Mouse (Mus musculus) kidney, embryonic 16.5 days (tissue): ENCODE results near the gene Frmd4b. TPM values are rescaled to one million over a fixed set of nuclear protein-coding genes. Genes with fewer than 3 reads are reported as not detected.

Experiments used
- ATAC-seq: fragments of 200-750 bp; cut with Nextera tagmentation; 2 replicates; pipeline ENCODE4 v1.8.0; 2017; ENCODE audit warnings: moderate TSS enrichment; ENCODE audit not compliant: low FRiP score, low TSS enrichment
- H3K27ac ChIP-seq: fragments of 300-500 bp; sonication (generic); 2 replicates; pipeline ENCODE4 v1.5.1; 2014; ENCODE audit warnings: low read length
- H3K27me3 ChIP-seq: fragments of 300-500 bp; sonication (generic); 2 replicates; pipeline ENCODE4 v1.6.1; 2014; ENCODE audit warnings: low read length, control low read depth, mixed read lengths; ENCODE audit not compliant: insufficient read depth
- H3K36me3 ChIP-seq: fragments of 300-500 bp; sonication (generic); 2 replicates; pipeline ENCODE4 v1.6.1; 2014; ENCODE audit warnings: low read length, control low read depth, mixed read lengths; ENCODE audit not compliant: insufficient read depth
- H3K4me1 ChIP-seq: fragments of 300-500 bp; sonication (generic); 2 replicates; pipeline ENCODE4 v1.6.1; 2014; ENCODE audit warnings: low read length, control low read depth, mixed read lengths; ENCODE audit not compliant: insufficient read depth
- H3K4me2 ChIP-seq: fragments of 300-500 bp; sonication (generic); replicated peaks from 2 replicates; pipeline ENCODE4 v1.6.1; 2014; ENCODE audit warnings: low read depth, low read length
- H3K4me3 ChIP-seq: fragments of 300-500 bp; sonication (generic); 2 replicates; pipeline ENCODE4 v1.5.1; 2014; ENCODE audit warnings: mild to moderate bottlenecking, low read length
- H3K9ac ChIP-seq: fragments of 300-500 bp; sonication (generic); replicated peaks from 2 replicates; pipeline ENCODE4 v1.6.1; 2014; ENCODE audit warnings: low read length
- H3K9me3 ChIP-seq: fragments of 300-500 bp; sonication (generic); 2 replicates; pipeline ENCODE4 v1.6.1; 2016; ENCODE audit warnings: low read length, control low read depth
- WGBS: fragments of 180-500 bp; shearing (Covaris S2); extraction: QIAGEN DNeasy Blood & Tissue Kit; methylation state at CpG from one replicate; pipeline ENCODE4 v1.1.7; 2014; 5-methylcytosine and 5-hydroxymethylcytosine counted together
- polyA plus RNA-seq: library from polyadenylated mRNA; unstranded; fragments of >200 nt; fragmentation: Nextera tagmentation; extraction: Ambion mirVana; gene quantifications from 2 replicates; pipeline ENCODE4 v1.2.1, GENCODE M21; 2015

The Frmd4b gene
- polyA plus RNA-seq, 1 experiment from 2014 or later = 18.1 TPM

DNA sequence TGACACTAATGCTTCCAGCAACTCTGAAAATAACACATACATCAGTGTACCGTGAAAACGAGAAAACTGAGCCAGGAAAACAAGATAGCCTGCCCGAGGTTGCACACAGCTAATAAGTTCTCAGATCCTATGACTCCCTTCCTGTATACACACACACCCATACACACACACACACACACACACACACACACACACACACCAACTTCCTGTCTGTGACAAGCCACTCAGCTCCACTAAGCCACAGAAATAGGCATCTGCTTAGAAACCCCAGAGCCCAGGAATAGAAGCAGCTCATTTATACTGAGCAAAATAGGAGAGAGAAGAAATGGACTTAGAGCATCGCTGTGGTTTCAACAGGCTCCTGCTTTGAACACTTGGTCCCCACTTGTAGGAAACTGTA is 86.3 kb downstream of the Frmd4b start:
- 58% methylated on average over 4 of the region's 4 CpGs for WGBS
- Histone ChIP-seq H3K9me3 (no peaks in the 10 kb centered on the region), H3K9ac (no peak overlapping the region), H3K4me1 (no peaks in the 10 kb centered on the region), H3K4me3 (no peak overlapping the region), H3K36me3 (no peaks in the 10 kb centered on the region), H3K27me3 (no peaks in the 10 kb centered on the region), H3K4me2 (no peak overlapping the region), H3K27ac (no peak overlapping the region)
- no peak for ATAC-seq

DNA sequence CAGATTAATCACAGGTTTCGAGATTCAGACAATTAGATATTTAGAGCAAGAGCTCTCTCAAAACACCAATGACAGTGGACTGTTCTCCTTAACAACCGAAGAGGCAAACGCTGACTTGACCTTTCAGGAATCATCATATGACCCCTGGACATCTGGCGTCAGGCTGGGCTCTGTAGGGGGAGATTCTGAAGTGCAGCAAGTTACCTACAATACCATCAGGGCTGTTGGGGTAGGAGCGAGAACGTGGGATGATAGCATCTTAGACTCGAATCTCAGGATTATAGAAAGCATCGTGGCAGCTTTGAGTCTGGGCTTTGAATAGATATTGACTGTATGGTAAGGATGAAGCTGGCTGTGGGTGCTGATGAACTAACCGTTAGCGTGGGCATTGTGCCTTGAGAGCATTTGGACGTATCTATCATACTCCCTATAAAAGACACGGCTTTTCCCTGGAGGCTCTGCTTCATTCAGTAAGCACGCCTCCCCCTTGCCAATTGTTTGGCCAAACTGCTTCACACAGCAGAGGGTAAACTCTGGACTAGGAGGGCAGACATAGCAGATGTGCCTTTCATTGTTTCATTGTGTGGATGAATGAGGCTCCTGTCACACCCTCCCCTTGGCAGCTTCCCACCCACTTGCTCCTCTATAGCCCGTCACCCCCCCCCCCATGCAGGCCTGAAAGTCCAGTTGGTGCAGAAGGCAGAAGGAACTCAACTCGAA is 88.2 kb downstream of the Frmd4b start:
- no peak for ATAC-seq
- Histone ChIP-seq H3K27me3 (no peaks in the 10 kb centered on the region), H3K4me2 (no peak overlapping the region), H3K9ac (no peak overlapping the region), H3K27ac (no peak overlapping the region), H3K4me1 (no peaks in the 10 kb centered on the region), H3K9me3 (no peaks in the 10 kb centered on the region), H3K36me3 (no peaks in the 10 kb centered on the region), H3K4me3 (no peak overlapping the region)
- WGBS = 58% methylated on average over 15 of the region's 15 CpGs

DNA sequence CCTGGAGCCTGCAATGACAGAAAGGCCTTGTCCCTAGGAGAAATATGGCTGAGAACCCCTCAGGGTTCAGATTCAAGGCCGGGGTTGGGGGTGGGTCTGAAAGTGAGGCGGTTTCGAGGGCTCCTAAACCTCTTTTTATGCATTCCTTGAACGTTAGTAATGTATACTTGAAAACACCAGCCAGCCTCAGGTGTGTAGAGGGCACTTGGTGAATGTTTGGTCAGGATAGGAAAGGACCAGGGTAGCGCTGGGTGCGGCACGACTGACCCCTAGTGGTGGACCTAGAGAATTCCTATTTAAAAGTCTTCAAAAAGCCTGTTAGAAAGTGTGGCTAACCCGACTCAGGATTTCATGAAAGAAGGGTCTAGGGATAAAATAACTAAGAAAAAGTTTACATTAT is 91.2 kb downstream of the Frmd4b start:
- Histone ChIP-seq H3K9me3 (no peaks in the 10 kb centered on the region), H3K4me2 (no peak overlapping the region), H3K36me3 (no peaks in the 10 kb centered on the region), H3K4me1 (peaks cover 2% of the 10 kb centered on the region; the same call in 1 of the 2 replicates), H3K27me3 (no peaks in the 10 kb centered on the region), H3K4me3 (no peak overlapping the region), H3K9ac (no peak overlapping the region), H3K27ac (no peak overlapping the region)
- ATAC-seq = peak; percentile 72; the same call in 1 of the 2 replicates
- WGBS = 15% methylated on average over 8 of the region's 8 CpGs

DNA sequence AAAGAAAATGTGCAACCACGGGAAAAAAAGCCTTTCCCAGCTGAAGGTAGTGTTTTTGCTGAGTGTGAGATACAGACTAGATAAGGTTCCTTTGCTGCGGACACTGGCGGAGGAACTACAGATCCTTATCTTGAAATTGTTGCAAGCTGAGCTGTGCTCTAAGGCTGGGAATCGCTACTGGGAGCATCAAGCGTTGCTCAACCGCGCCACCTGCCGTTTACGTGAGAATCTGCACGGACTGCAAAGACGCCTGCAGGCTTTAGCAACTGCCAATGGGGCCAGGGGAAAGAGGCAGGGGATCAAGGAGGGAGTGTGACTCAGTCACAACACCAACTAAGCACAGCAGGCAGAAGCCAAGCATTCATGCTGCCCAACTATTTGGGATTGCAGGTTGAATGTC is 94.2 kb downstream of the Frmd4b start:
- no peak overlapping the region for H3K27ac ChIP-seq
- H3K36me3 ChIP-seq = no peaks in the 10 kb centered on the region
- no peak overlapping the region for H3K9ac ChIP-seq
- no peak overlapping the region; the same call in 1 of the 2 replicates for H3K4me3 ChIP-seq
- peaks cover 10% of the 10 kb centered on the region; the same call in 1 of the 2 replicates for H3K4me1 ChIP-seq
- H3K9me3 ChIP-seq = no peaks in the 10 kb centered on the region
- peak overlapping the region; percentile 48 for H3K4me2 ChIP-seq
- WGBS = 0% methylated on average over 11 of the region's 11 CpGs
- no peaks in the 10 kb centered on the region for H3K27me3 ChIP-seq
- peak; percentile 50 for ATAC-seq

DNA sequence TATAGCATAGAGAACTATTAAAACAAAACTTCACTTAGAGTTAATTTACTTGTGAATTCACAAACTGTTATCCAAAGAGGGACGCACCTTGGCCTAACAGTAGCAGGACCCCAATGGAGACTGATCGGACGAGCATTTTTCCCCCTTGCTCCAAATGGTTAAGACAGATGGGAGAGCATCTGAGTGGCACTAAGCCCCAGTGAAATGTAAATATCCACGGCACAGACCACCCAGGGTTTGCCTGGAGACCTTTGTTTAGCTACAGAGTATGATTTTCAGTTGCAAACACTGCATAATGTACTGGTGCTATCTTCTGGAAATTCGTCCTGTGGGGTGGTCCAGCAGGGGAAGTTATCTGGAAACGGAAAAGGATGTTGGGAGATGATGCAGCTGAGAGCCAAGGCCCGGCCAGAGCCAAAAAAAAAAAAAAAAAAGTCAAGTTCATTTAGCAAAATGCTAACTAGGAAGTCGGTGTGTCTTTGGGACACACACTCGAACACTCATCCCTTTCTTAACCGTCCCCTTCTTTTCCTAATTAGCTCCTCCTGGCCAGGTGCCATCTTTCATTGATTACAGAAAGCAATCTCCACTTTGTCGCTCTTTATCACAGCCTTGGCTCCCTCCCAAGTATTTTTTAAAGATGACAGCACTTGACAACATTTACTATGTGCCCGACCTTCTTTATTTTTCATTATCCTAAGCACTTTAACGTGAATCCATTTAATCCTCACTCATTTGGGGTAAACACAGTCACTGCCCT is 95.9 kb downstream of the Frmd4b start:
- Histone ChIP-seq H3K9ac (no peak overlapping the region), H3K4me1 (peaks cover 19% of the 10 kb centered on the region), H3K9me3 (no peaks in the 10 kb centered on the region), H3K27me3 (no peaks in the 10 kb centered on the region), H3K4me3 (no peak overlapping the region), H3K36me3 (no peaks in the 10 kb centered on the region), H3K4me2 (no peak overlapping the region), H3K27ac (no peak overlapping the region)
- ATAC-seq = no peak
- 72% methylated on average over 13 of the region's 13 CpGs for WGBS

- Histone ChIP-seq H3K4me3 (no peak overlapping the region), H3K9ac (no peak overlapping the region), H3K27me3 (no peaks in the 10 kb centered on the region), H3K27ac (no peak overlapping the region), H3K36me3 (no peaks in the 10 kb centered on the region), H3K4me1 (peaks cover 19% of the 10 kb centered on the region), H3K9me3 (no peaks in the 10 kb centered on the region), H3K4me2 (no peak overlapping the region)
- 42% methylated on average over 2 of the region's 2 CpGs for WGBS
- ATAC-seq = no peak
Observed at GRCm38 (mm10) chr6:97520566-97520965, 96.8 kb downstream of the Frmd4b start.

- no peak for ATAC-seq
- WGBS = 74% methylated on average over 10 of the region's 10 CpGs
Observed at GRCm38 (mm10) chr6:97519553-97519952, 97.8 kb downstream of the Frmd4b start.

DNA sequence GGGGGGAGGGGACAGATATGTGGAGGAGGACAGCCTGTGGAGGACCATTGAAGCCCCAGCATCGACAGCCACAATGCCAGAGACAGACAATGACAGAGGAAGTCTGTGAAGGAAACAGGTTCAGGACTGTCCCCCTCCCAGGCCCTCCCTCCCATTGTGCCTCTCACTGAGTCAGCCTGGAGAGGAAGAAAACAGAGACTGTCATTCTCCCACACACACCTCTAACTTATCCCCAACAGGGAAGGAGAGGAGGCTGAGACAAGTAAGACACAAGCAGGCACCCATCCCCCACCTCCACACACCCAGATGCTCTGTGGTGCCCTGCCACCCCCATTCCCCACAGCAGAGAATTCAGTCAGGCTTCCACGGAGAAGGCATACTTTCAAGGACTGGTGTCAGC is 98.9 kb downstream of the Frmd4b start:
- no peak overlapping the region for H3K9ac ChIP-seq
- no peaks in the 10 kb centered on the region for H3K36me3 ChIP-seq
- peak; percentile 20; the same call in 1 of the 2 replicates for ATAC-seq
- peak overlapping the region; percentile 44; the same call in 1 of the 2 replicates for H3K27ac ChIP-seq
- H3K9me3 ChIP-seq = no peaks in the 10 kb centered on the region
- no peaks in the 10 kb centered on the region for H3K27me3 ChIP-seq
- H3K4me3 ChIP-seq = no peak overlapping the region
- WGBS = 19% methylated on average over 2 of the region's 2 CpGs
- no peak overlapping the region for H3K4me2 ChIP-seq
- H3K4me1 ChIP-seq = peaks cover 19% of the 10 kb centered on the region

More at GRCm38 (mm10) chr6:97519553-97519952, 97.8 kb downstream of the Frmd4b start:
- H3K4me3 ChIP-seq = no peak overlapping the region
- H3K4me1 ChIP-seq = peaks cover 19% of the 10 kb centered on the region
- no peaks in the 10 kb centered on the region for H3K36me3 ChIP-seq
- H3K4me2 ChIP-seq = no peak overlapping the region
- no peak overlapping the region for H3K9ac ChIP-seq
- H3K27ac ChIP-seq = peak overlapping the region; percentile 54; the same call in 1 of the 2 replicates
- H3K9me3 ChIP-seq = no peaks in the 10 kb centered on the region
- no peaks in the 10 kb centered on the region for H3K27me3 ChIP-seq

GRCm38 (mm10) chr6:97517616-97518235 is 99.6 kb downstream of the Frmd4b start:
- H3K4me3 ChIP-seq = no peak overlapping the region
- H3K4me2 ChIP-seq = no peak overlapping the region
- no peak for ATAC-seq
- no peaks in the 10 kb centered on the region for H3K9me3 ChIP-seq
- peaks cover 17% of the 10 kb centered on the region for H3K4me1 ChIP-seq
- H3K9ac ChIP-seq = no peak overlapping the region
- H3K36me3 ChIP-seq = no peaks in the 10 kb centered on the region
- H3K27ac ChIP-seq = no peak overlapping the region
- H3K27me3 ChIP-seq = no peaks in the 10 kb centered on the region
- WGBS = 41% methylated on average over 12 of the region's 12 CpGs
